Mouse (Mus musculus) left cerebral cortex, adult 2 months (tissue): ENCODE results near the gene BC107364. TPM values are rescaled to one million over a fixed set of nuclear protein-coding genes. Genes with fewer than 3 reads are reported as not detected.
"Not testable (repeated sequence)": the region's sequence is repeated elsewhere in the genome, so short reads cannot be mapped to it uniquely, and the experiment has no call there.

Experiments
- DNase-seq, 2 experiments: peaks; one replicate each; pipeline ENCODE4 v3.0.0; 2021 to 2022; ENCODE audit warnings: low spot score in 2 of 2, mixed read lengths in 1 of 2; ENCODE audit errors: extremely low spot score in 1 of 2
- H3K27ac ChIP-seq: fragments of 200-600 bp; 2 replicates; pipeline ENCODE4 v1.8.1; 2022
- H3K4me3 ChIP-seq: fragments of 200-600 bp; 2 replicates; pipeline ENCODE4 v1.8.1; 2022
- CTCF ChIP-seq: fragments of 200-600 bp; IDR thresholded peaks from 2 replicates; pipeline ENCODE4 v1.8.1; 2022; ENCODE audit warnings: antibody characterized with exemption, mild to moderate bottlenecking, moderate library complexity
- intact Hi-C: fragments of 180-260 bp; cut with DNase I; formaldehyde crosslinking; loops from one replicate; pipeline ENCODE4 v1.15.1; 2025
- long read RNA-seq, 2 experiments: library from polyadenylated mRNA; stranded (forward); transcript quantifications; one replicate each; pipeline ENCODE4 v2.0.0; 2021; ENCODE audit warnings: borderline mapping rate in 2 of 2
- total RNA-seq, 2 experiments: library from RNA; stranded (reverse); gene quantifications; 2 replicates each; pipeline ENCODE4 v1.2.3; 2021

Gene BC107364
- not detected for total RNA-seq
- long read RNA-seq, experiment 1 = 0 reads
- long read RNA-seq, experiment 2 = 0 reads

DNA sequence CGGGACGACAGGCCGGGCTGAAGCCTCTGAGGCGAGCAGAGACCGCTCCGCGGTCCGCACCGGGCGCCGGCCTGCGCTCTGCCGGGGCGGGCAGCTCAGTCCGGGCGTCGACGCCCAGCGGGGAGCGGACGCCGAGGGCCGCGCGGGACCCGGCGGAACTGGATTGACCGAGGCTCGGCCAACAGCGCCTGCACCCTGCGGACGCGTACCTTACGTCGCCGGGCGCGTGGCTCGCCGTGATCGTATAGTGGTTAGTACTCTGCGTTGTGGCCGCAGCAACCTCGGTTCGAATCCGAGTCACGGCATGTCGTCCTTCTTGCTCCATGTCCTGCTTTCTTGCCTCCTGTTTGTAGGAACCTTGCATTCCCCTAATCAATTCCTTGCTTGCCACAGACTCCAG lies at the start of gene BC107364:
Gene BC107364 (minus strand): TSS at position 45 of the 400 bp plus-strand sequence.
- intact Hi-C loops, DNase-seq: not testable (repeated sequence)

DNA sequence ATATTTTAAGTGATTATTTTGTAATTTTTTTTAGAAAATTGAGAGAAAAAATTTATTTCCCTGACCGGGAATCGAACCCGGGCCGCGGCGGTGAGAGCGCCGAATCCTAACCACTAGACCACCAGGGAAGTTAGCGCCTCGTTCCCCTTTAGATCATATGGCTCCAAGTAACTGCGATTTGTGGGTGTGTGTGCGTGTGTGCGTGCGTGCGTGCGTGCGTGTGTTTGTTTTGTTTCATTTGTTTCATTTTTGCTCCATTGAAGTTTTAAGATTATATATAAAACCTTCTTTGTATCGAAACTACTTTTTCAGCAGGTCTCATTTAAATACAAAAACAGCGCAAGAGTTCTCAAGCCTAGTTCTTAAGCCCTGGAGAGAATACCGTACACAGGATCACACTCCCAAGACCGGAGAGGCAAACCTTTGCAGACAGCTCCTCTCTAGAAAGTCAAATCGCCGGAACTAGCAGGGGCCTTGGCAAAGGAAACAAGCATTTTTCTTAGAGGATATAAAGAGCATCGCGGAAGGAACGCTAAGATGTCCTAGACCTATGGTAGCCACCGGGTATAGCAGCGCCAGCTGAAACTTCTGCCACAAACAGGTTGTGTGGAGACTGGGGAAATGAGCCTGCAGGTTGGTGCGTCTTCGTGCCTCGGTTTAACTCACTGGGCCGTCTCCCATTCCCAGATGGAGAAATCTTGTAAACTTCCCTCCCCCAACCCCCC lies 49.4 kb upstream of the BC107364 start:
- H3K27ac ChIP-seq = peak overlapping the region; percentile 76
- TF ChIP-seq CTCF = no peak
- intact Hi-C loops = loop anchor here (5.0 kb wide), 3 partner anchors 76 to 224 kb away; partner anchors contain the start of genes Gm16253 and Polr3gl
- peak; percentile 80 to 90 for DNase-seq
- peak overlapping the region; percentile 81 for H3K4me3 ChIP-seq

More for the DNA sequence above, at the start of gene BC107364:
- H3K4me3 ChIP-seq, H3K27ac ChIP-seq: not testable (repeated sequence)

DNA sequence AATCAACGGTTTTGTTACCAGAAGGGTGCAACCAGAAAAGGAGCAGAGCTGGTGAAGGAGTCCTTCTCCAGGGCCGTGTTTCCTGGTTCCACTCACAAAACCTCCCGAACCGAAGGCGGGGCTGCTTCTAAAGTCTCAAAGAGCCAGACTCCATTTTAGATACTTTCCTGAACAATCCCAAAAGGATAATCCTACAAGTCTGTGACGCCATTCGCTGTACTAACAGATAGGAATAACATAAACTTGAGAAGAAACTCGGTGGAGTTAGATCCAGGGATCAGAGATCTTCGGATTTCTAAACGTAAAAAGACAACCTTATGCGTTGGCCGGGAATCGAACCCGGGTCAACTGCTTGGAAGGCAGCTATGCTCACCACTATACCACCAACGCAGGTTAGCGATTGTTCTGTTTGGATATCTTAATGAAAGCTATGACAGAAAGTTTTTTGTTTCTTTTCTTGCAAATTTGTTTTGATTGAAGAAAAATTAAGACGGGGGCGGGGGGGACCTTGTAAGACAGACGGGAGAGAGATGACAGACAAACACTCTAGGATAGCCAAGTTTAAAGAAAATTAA lies 48.7 kb upstream of the BC107364 start:
- no peak for TF ChIP-seq CTCF
- peak; percentile 84 to 86 for DNase-seq
- Histone ChIP-seq H3K27ac (peak overlapping the region; percentile 85), H3K4me3 (peak overlapping the region; percentile 81)
- intact Hi-C loops = loop anchor here (5.0 kb wide), 3 partner anchors 77 to 223 kb away; partner anchors contain the start of genes Gm16253 and Polr3gl

DNA sequence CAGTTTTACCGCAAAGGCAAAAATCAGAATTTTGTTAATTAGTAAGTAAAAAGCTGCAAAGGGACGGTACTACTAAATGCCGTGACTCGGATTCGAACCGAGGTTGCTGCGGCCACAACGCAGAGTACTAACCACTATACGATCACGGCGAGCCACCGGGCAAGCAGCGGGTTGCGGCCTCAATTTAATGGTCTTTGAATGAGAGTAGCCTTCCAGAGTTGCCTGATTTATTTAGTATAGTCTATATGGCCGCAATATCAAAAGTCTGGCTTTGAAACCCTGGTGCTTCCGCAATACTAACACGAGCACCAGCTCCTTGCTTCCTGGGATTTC lies 48.1 kb upstream of the BC107364 start:
- Histone ChIP-seq H3K27ac (peak overlapping the region; percentile 85), H3K4me3 (peak overlapping the region; percentile 81)
- no peak for TF ChIP-seq CTCF
- intact Hi-C loops = loop anchor here (5.0 kb wide), 3 partner anchors 77 to 223 kb away; partner anchors contain the start of genes Gm16253 and Polr3gl
- DNase-seq = peak; percentile 93 to 96

DNA sequence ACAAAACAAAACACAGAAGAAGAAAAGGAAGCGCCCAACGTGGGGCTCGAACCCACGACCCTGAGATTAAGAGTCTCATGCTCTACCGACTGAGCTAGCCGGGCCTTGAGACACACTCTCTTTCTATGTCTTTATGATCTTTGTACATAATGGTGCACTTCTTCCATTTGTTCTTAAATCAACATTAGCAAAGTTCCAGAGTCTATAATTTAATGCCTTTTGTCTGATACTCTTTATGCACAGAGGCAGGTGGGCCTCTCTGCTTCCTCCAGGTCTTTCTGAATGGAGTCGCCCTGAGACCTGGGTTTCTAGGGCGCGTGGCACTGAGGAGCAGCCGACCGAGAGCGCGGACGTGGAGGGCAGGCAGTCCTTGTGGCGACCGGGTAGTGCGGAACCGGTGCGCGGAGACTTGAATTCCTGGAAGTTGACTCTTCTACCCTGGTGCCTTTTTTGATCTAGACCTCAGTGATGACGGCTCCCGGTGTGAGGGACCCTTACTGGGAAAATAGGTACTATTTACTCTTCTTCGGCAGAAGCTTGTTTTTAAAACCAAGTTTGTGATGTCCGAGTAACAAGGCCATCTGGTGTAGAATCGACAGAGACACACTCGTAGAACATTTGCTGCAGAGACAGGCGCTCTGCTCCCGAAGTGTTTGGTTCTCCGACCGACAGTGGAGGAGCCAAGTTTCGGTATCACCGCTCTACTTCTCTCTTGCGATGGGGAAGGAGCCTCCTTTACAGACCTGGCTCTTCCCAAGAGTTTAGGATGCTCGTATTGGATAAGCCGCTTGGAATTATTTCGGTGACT lies 47.6 kb upstream of the BC107364 start:
- Histone ChIP-seq H3K27ac (peak overlapping the region; percentile 76), H3K4me3 (peak overlapping the region; percentile 81)
- DNase-seq = peak; percentile 72 to 80
- intact Hi-C loops = loop anchor here (5.0 kb wide), 3 partner anchors 78 to 222 kb away; partner anchors contain the start of genes Gm16253 and Polr3gl
- no peak; the same call in 1 of the 2 replicates for TF ChIP-seq CTCF

DNA sequence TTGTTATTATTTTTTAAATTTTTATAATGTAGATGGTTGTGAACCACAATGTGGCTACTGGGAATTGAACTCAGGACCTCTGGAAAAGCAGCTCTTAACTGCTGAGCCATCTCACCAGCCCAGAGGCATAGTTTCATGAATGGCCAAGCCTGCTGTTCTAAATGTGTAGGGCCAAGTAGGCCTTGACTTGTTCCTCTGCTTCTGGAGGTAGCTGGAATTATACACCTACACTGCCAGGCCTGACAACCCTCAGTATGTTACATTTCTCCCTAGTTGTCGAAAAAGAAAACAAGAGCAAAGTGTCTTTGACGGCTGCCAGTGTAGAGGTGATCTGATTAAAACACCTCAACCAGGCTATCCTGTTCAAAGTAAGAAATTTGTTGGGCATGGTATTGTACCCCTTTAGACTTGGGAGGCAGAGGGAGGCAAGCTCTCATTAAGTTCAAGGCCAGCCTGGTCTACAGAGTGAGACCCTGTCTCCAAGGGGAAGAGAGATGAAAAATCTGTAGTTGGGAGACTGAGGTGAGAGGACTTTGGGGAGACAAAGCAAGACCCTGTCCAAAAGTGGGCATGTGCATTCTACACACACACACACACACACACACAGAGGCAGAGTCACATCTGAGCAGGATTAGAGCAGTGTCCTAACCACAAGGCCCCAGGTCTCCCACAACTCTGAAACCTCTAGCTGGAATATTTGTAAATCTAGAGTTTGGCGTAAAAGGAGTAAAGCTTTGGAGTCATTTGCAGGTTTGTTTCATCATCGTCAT lies 46.6 kb upstream of the BC107364 start:
- no peak overlapping the region for H3K27ac ChIP-seq
- peak overlapping the region; percentile 81 for H3K4me3 ChIP-seq
- intact Hi-C loops = no loop called here
- no peak for TF ChIP-seq CTCF
- DNase-seq = no peak

DNA sequence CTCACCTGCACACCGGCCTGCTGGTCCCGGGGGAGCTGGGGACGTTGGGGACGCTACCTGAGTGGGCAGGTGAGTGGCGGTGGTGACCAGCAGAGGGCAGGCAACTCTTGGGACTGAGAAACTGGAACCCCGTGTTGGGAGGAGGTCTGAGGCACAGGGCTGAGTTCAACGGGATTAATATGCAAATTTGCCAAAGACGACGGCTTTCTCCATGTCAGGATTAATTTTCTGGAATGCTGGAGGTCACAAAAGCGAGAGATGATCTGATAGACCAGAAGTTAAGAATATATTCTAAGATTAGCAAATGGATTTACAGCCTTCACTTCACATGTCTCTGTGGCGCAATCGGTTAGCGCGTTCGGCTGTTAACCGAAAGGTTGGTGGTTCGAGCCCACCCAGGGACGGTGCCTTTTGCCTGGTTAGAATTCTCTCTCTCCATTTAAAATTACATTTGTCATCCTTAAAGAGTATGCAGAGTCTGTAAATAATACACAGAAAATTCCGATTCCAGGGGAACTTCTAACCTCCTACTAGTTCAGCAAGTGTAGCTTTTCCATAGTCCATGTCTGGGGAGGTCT lies 45.4 kb upstream of the BC107364 start:
- peak overlapping the region; percentile 50 for H3K4me3 ChIP-seq
- intact Hi-C loops = no loop called here
- H3K27ac ChIP-seq = no peak overlapping the region
- peak; percentile 85 to 88 for DNase-seq
- peak; percentile 65 for TF ChIP-seq CTCF

DNA sequence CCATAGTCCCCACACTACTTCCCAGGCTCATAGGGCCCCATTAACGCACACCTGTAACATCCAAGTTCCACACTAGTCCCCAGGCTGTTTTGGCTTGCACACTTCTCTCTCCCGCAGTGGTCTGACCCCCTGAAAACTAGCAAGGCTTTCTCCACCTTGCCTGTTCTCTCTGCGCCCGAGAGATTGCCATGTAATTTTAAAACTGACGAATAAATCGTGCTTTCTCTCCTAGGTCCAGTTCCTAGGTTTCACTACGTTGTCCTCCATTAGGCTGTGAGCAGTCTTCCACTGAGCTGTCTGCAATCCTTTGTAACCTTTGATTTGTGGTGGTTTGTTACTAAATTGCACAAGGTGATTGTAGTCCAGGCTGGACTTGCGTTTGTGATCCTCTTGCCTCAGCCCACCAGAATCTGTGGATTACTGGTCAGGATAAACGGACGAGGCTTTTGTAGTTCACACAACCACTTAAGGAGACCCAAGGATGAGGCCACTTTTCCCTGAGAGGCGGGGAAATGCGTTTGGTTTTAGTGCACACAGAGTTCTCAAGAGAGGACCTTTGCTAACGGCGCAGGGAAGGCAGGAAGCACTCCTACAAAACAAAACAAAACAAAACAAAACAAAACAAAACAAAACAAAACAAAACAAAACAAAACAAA lies 44.6 kb upstream of the BC107364 start:
- DNase-seq, H3K27ac ChIP-seq, intact Hi-C loops: not testable (repeated sequence)
- H3K4me3 ChIP-seq = peak overlapping the region; percentile 50

DNA sequence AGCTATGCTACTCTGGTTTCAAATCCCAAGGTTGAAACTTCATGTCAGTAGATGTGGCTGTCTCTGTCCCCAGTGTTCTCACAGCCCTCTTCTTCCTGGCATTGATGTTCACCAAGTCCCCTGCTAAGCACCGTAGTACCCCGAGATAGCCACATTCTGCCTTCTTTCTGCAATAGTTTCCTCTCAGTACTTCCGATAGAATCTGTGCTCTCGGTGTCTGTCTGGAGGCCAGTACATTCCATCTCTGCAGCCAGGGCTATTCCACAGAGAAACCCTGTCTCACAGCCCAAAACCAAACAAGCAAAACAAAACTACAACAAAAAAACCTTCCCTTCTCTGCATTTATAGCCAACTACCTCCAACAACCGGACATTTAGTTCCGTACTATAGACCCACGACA lies 44.1 kb upstream of the BC107364 start:
- no peak for TF ChIP-seq CTCF
- H3K27ac ChIP-seq = no peak overlapping the region
- no peak for DNase-seq
- intact Hi-C loops = no loop called here
- no peak overlapping the region for H3K4me3 ChIP-seq

DNA sequence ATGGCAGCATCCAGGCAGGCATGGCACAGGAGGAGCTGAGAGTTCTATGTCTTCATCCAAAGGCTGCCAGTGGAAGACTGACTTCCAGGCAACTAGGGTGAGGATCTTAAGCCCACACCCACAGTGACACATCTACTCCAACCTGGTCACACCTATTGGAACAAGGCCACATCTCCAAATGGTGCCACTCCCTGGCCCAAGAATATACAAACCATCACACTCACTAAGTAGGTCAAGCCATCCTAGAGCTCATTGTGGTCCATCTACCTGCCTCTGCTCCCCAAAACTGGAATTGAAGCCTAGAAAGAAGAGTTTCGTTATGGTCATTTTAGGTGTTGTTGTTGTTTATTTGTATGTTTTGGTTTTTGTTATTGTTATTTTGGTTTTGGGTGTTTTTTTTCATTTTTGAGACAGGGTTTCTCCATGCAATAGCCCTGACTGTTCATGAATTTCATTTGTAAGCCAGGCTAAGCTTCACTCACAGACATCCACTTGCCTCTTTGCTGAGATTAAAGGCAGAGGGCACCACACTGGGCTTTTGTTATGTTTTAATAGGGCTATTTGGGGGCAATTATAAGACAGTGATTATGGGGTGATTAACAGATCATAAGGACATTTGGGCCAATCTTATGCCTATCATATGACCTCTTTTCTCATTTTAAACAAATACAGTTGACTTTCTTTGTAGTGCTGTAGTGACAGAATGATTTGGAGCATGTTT lies 43.5 kb upstream of the BC107364 start:
- intact Hi-C loops = no loop called here
- no peak for DNase-seq
- Histone ChIP-seq H3K27ac (no peak overlapping the region), H3K4me3 (no peak overlapping the region)
- no peak for TF ChIP-seq CTCF
